In the genomic region with DNA sequence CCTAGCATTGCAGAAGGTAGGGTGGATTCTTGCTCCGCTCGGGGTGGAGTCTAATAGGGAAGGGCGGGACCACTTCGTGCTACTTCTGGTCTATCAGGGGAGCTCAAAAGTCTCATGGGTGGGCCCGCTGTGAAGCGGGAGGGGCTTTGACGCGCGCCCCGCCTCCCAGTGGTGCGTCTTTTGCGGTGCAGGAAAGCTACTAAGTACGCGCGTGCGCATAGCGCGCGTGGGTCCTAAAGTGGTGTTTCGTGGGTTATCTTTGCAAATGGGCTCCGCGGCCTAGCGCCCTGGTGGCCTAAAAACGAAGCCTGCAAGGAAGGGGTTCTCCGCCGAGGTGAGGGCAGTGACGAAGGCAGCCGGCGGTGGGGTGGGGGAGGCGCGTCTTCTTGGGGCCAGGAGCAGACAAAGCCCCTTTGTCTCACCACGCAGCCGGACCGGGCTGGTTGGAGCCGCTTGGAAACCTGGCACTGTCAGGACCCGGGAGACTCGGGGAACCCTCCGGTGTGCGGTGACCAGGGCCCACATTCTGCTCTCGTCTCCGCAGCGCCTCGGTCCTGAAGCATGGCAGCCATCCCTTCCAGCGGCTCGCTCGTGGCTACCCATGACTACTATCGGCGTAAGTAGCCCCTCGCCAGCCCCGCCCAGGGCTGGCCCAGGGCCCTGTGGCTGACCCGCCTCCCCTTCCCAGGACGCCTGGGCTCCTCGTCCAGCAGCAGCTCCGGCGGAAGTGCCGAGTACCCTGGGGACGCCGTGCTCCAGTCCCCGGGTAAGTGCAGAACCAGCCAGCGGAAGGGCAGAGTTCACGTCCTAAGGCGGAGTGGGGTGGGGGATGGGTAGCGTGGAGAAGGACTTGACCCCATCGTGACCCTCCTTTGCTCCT, we compare ENCODE assay signal across 8 mouse cellular contexts. TPM values are rescaled to one million over a fixed set of nuclear protein-coding genes. Genes with fewer than 3 reads are reported as not detected.
DNase-seq lines count a peak whose midpoint lies in the region; ATAC-seq and TF ChIP-seq lines count a peak whose summit lies in the region.

Ppdpf (plus strand) TSS at position 127 of the 880 bp plus-strand sequence.

- H3K27me3 ChIP-seq in G1E (ENCODE audit: insufficient read depth, low read length): peaks cover 8% of the 10 kb centered on the region; the same call in 1 of the 2 replicates
- H3K27me3 ChIP-seq in forebrain, embryonic 16.5 days (replicated peaks; ENCODE audit: control insufficient read depth, insufficient read depth, low read length): no peaks in the 10 kb centered on the region
- no peaks in the 10 kb centered on the region for H3K27me3 ChIP-seq in lung, embryonic 14.5 days (ENCODE audit: insufficient read depth, low read length)
- no peaks in the 10 kb centered on the region for H3K27me3 ChIP-seq in thymus, adult 2 months (ENCODE audit: control insufficient read depth, insufficient read depth, low read length)

- H3K4me1 ChIP-seq in G1E (ENCODE audit: insufficient read depth, low read depth, low read length): peaks cover 24% of the 10 kb centered on the region
- H3K4me1 ChIP-seq in forebrain, embryonic 16.5 days (replicated peaks; ENCODE audit: control insufficient read depth, insufficient read depth, low read length): peaks cover 12% of the 10 kb centered on the region
- H3K4me1 ChIP-seq in lung, embryonic 14.5 days (ENCODE audit: insufficient read depth): no peaks in the 10 kb centered on the region
- peaks cover 6% of the 10 kb centered on the region for H3K4me1 ChIP-seq in olfactory bulb, adult 2 months (ENCODE audit: control insufficient read depth, insufficient read depth, low read length)
- H3K4me1 ChIP-seq in thymus, adult 2 months (replicated peaks; ENCODE audit: control insufficient read depth, insufficient read depth, low read length): peaks cover 14% of the 10 kb centered on the region

- DNase-seq in G1E (ENCODE audit: low spot score): peak; percentile 98
- peak; percentile 87 to 88 for DNase-seq in cerebellum, adult 18-20 months
- DNase-seq in heart, postnatal 36 days: peak; percentile 91 to 92
- peak; percentile 91 to 97 for DNase-seq in layer of hippocampus, adult 2 months (ENCODE audit: low spot score in 2 of 2)
- DNase-seq in lung, embryonic 14.5 days: peak; percentile 97
- DNase-seq in thymus, adult 2 months: peak; percentile 95

- H3K27ac ChIP-seq in forebrain, embryonic 16.5 days (ENCODE audit: low read length): peak within 1 kb of the TSS; percentile 93
- peak within 1 kb of the TSS; percentile 97 for H3K27ac ChIP-seq in layer of hippocampus, adult 2 months
- peak within 1 kb of the TSS; percentile 94 for H3K27ac ChIP-seq in lung, embryonic 14.5 days (ENCODE audit: low read depth)
- peak within 1 kb of the TSS; percentile 84 for H3K27ac ChIP-seq in olfactory bulb, adult 2 months (ENCODE audit: insufficient read depth, low read depth, low read length)
- peak within 1 kb of the TSS; percentile 38; the same call in 1 of the 2 replicates for H3K27ac ChIP-seq in thymus, adult 2 months (ENCODE audit: control insufficient read depth, insufficient read depth, low read length)

- H3K9ac ChIP-seq in forebrain, embryonic 16.5 days (replicated peaks; ENCODE audit: low read depth, low read length): peak within 1 kb of the TSS; percentile 97
- H3K9ac ChIP-seq in lung, embryonic 14.5 days: peak within 1 kb of the TSS; percentile 90

- peaks cover 17% of the 10 kb centered on the region for H3K36me3 ChIP-seq in G1E (replicated peaks)
- peaks cover 2% of the 10 kb centered on the region; the same call in 1 of the 2 replicates for H3K36me3 ChIP-seq in forebrain, embryonic 16.5 days (ENCODE audit: control insufficient read depth, insufficient read depth)
- H3K36me3 ChIP-seq in lung, embryonic 14.5 days (ENCODE audit: insufficient read depth): peaks cover 10% of the 10 kb centered on the region; the same call in 1 of the 2 replicates
- H3K36me3 ChIP-seq in thymus, adult 2 months (ENCODE audit: control insufficient read depth, insufficient read depth, low read length): no peaks in the 10 kb centered on the region

- TF ChIP-seq POLR2A in olfactory bulb, adult 2 months (IDR thresholded peaks at IDR 0.05; ENCODE audit: insufficient read depth, low read depth, low read length): peak; percentile 34; the same call in 1 of the 2 replicates
- TF ChIP-seq POLR2A in thymus, adult 2 months (IDR thresholded peaks at IDR 0.05; ENCODE audit: control insufficient read depth, extremely low read depth, insufficient read depth, low read length, poor library complexity): peak; percentile 62

- H3K9me3 ChIP-seq in G1E (replicated peaks): no peaks in the 10 kb centered on the region
- no peaks in the 10 kb centered on the region for H3K9me3 ChIP-seq in forebrain, embryonic 16.5 days (ENCODE audit: control insufficient read depth, low read length)
- H3K9me3 ChIP-seq in lung, embryonic 14.5 days (ENCODE audit: low read depth, low read length): no peaks in the 10 kb centered on the region

- peak within 1 kb of the TSS; percentile 55 for H3K4me2 ChIP-seq in forebrain, embryonic 16.5 days (ENCODE audit: low read length)
- H3K4me2 ChIP-seq in lung, embryonic 14.5 days: peak within 1 kb of the TSS; percentile 85

- peak within 1 kb of the TSS; percentile 86 for H3K4me3 ChIP-seq in G1E (ENCODE audit: low read depth, low read length)
- H3K4me3 ChIP-seq in forebrain, embryonic 16.5 days (replicated peaks; ENCODE audit: low read length): peak within 1 kb of the TSS; percentile 79
- peak within 1 kb of the TSS; percentile 88 for H3K4me3 ChIP-seq in layer of hippocampus, adult 2 months
- peak within 1 kb of the TSS; percentile 75 for H3K4me3 ChIP-seq in lung, embryonic 14.5 days (ENCODE audit: low read depth, low read length)
- peak within 1 kb of the TSS; percentile 69 for H3K4me3 ChIP-seq in olfactory bulb, adult 2 months (ENCODE audit: insufficient read depth, low read depth, low read length)
- H3K4me3 ChIP-seq in thymus, adult 2 months (ENCODE audit: control insufficient read depth, insufficient read depth, low read length): peak within 1 kb of the TSS; percentile 86

- ATAC-seq in G1E (ENCODE audit: extremely low read depth, insufficient number of reproducible peaks, low FRiP score, poor library complexity, severe bottlenecking): peak; percentile 92
- ATAC-seq in forebrain, embryonic 16.5 days: peak; percentile 96
- ATAC-seq in lung, embryonic 14.5 days (ENCODE audit: insufficient read depth): peak; percentile 96

- WGBS in forebrain, embryonic 16.5 days: under 1% methylated on average over 63 of the region's 64 CpGs
- under 1% methylated on average over 64 of the region's 64 CpGs for WGBS in lung, embryonic 14.5 days
- under 1% methylated on average over 64 of the region's 64 CpGs for WGBS in olfactory bulb, adult 2 months
- WGBS in thymus, adult 2 months: under 1% methylated on average over 64 of the region's 64 CpGs

- intact Hi-C loops in heart, postnatal 36 days (cut with DNase I): loop anchor here (2.0 to 5.0 kb wide), 3 partner anchors 101 to 410 kb away; partner anchors contain the start of genes Gmeb2, Rtel1 and Samd10

- TF ChIP-seq CTCF in G1E (IDR thresholded peaks at IDR 0.05; ENCODE audit: low read depth, low read length): no peak
- peak; percentile 48 for TF ChIP-seq CTCF in layer of hippocampus, adult 2 months (conservative IDR thresholded peaks at IDR 0.05)
- TF ChIP-seq CTCF in lung, embryonic 14.5 days (IDR thresholded peaks at IDR 0.05; ENCODE audit: low read depth): peak; percentile 57
- TF ChIP-seq CTCF in olfactory bulb, adult 2 months (IDR thresholded peaks at IDR 0.05; ENCODE audit: insufficient read depth, low read depth, low read length): peak; percentile 7; the same call in 1 of the 2 replicates
- no peak for TF ChIP-seq CTCF in thymus, adult 2 months (IDR thresholded peaks at IDR 0.05; ENCODE audit: borderline replicate concordance, control insufficient read depth, extremely low read depth, insufficient read depth, low read length, poor library complexity)

RNA-seq across cellular contexts. Expression of gene Ppdpf, which starts in this region (rescaled TPM):
- total RNA-seq in G1E (2014; fragmentation: Nextera tagmentation) (148 and 153 TPM in 2 replicates), G1E (2017) (58.4 and 74.0 TPM in 2 replicates)
- 143 and 210 TPM in 2 replicates for polyA plus RNA-seq in G1E (2012)
- polyA plus RNA-seq in forebrain, embryonic 16.5 days (2015; fragmentation: Nextera tagmentation; extraction: Ambion mirVana): 433 and 453 TPM in 2 replicates
- 10 to 100 TPM; 49.4 to 52.6 TPM for total RNA-seq in heart, postnatal 36 days (2021)
- total RNA-seq in layer of hippocampus, adult 2 months (2021): 10 to 100 TPM; 85.4 to 90.2 TPM
- polyA plus RNA-seq in lung, embryonic 14.5 days (2014; fragmentation: Nextera tagmentation; extraction: Ambion mirVana): 333 and 364 TPM in 2 replicates
- not detected in 2 replicates for polyA plus RNA-seq in olfactory bulb, adult 2 months (2012; ENCODE audit: insufficient read depth, insufficient read length, low replicate concordance, missing spikeins)
- 191 and 219 TPM in 2 replicates for polyA plus RNA-seq in thymus, adult 2 months (2012; rRNA removed)

Comparison
In these comparisons a context has a peak if more than half of its experiments do, and no peak if none do; other contexts are left out.
1. Peak in every context shown above with its lines: DNase-seq, ATAC-seq, H3K4me3 ChIP-seq and H3K27ac ChIP-seq.
2. CTCF ChIP-seq: peak in layer of hippocampus, adult 2 months (single experiment), lung, embryonic 14.5 days (single experiment) and olfactory bulb, adult 2 months (single experiment); none in G1E (single experiment) and thymus, adult 2 months (single experiment).
3. H3K27ac ChIP-seq: peak in every context shown above with its lines; median percentile 97 in layer of hippocampus, adult 2 months; 94 in lung, embryonic 14.5 days; 93 in forebrain, embryonic 16.5 days; 84 in olfactory bulb, adult 2 months; 38 in thymus, adult 2 months.